Mouse (Mus musculus): ENCODE data around the gene Limk2. TPM values are rescaled to one million over a fixed set of nuclear protein-coding genes. Genes with fewer than 3 reads are reported as not detected.

The Limk2 gene
- polyA plus RNA-seq, 1 experiment, result 37.8 TPM

DNA sequence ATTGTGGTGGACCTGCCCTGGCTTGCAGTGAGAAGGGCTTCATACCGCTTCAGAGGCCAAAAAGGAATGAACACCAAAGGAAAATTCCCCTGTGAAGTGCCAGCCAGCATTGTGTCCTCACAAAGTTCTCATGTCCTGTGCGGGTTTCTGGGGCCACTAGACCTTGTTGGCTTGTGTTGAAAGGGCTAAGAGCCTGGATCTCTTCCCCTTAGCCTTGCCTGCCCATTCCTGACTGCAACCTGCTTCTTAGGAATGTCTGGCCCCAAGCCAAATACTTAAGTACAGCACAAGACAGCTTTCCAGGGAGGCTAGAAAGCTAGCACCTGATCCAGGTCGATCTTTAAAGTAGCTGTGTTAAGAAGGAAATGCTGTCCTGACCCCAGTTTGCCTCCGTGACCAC is 106.2 kb downstream of the Limk2 start:
- no peaks in the 10 kb centered on the region for H3K79me2 ChIP-seq (ENCODE audit: control insufficient read depth, insufficient read depth)
- H3K27me3 ChIP-seq (ENCODE audit: control insufficient read depth, insufficient read depth, insufficient read length), result no peaks in the 10 kb centered on the region
- peaks cover 28% of the 10 kb centered on the region for H3K36me3 ChIP-seq (ENCODE audit: control insufficient read depth, insufficient read depth)
- H3ac ChIP-seq (ENCODE audit: control insufficient read depth, insufficient read length), result no peak overlapping the region
- TF ChIP-seq POLR2AphosphoS2 (IDR thresholded peaks at IDR 0.05; ENCODE audit: insufficient read length, low read depth), result no peak
- no peak for TF ChIP-seq MYOD1 (IDR thresholded peaks at IDR 0.05; ENCODE audit: control insufficient read depth in 1 of 3, insufficient read length in 2 of 3, low read depth in 2 of 3)
- no peak for TF ChIP-seq TCF12 (IDR thresholded peaks at IDR 0.05; ENCODE audit: insufficient read depth, poor library complexity, severe bottlenecking)
- no peak for TF ChIP-seq POLR2A (IDR thresholded peaks at IDR 0.05; ENCODE audit: insufficient read length, low read depth)
- TF ChIP-seq MAX (IDR thresholded peaks at IDR 0.05; ENCODE audit: low read depth), result no peak
- TF ChIP-seq E2F4 (IDR thresholded peaks at IDR 0.05; ENCODE audit: insufficient read depth), result no peak
- no peak for TF ChIP-seq MYOG (IDR thresholded peaks at IDR 0.05; ENCODE audit: control insufficient read depth in 1 of 3, insufficient read depth in 1 of 3, insufficient read length in 2 of 3, low read depth in 2 of 3)
- TF ChIP-seq SRF (IDR thresholded peaks at IDR 0.05; ENCODE audit: control insufficient read depth, insufficient read length, low read depth), result no peak
- TF ChIP-seq USF1 (IDR thresholded peaks at IDR 0.05; ENCODE audit: low read depth), result no peak
- TF ChIP-seq CEBPB (IDR thresholded peaks at IDR 0.05; ENCODE audit: insufficient read depth, poor library complexity, severe bottlenecking), result no peak
- no peak for TF ChIP-seq TCF3 (IDR thresholded peaks at IDR 0.05; ENCODE audit: insufficient read length, low read depth)
- no peak for TF ChIP-seq REST (IDR thresholded peaks at IDR 0.05; ENCODE audit: insufficient read depth, insufficient read length)
- H3K4me3 ChIP-seq, result no peak overlapping the region
- no peak overlapping the region for H3K4me2 ChIP-seq (ENCODE audit: low read depth)

DNA sequence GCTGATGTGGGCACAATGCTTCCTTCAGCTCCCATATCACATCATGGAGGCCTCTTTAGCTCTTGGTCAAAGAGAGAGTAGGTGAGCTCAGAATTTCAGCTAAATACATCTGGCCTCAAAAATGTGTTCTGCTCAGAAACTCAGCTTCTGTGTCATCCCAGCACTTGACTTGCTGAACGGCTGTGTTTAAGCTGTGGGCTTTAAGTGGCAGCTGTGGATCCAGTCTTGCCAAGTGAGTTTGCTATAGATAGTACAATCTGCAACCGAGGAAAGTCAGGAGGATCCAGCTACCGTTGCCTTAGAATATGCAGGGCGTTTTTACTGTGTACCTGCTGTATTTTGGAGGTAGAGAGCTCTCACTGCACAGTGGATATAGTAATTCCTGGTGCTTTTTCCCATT is 106.6 kb downstream of the Limk2 start:
- Histone ChIP-seq H3K4me3 (no peak overlapping the region), H3K79me2 (ENCODE audit: control insufficient read depth, insufficient read depth) (no peaks in the 10 kb centered on the region), H3K27me3 (ENCODE audit: control insufficient read depth, insufficient read depth, insufficient read length) (no peaks in the 10 kb centered on the region), H3K4me2 (ENCODE audit: low read depth) (no peak overlapping the region), H3ac (ENCODE audit: control insufficient read depth, insufficient read length) (no peak overlapping the region), H3K36me3 (ENCODE audit: control insufficient read depth, insufficient read depth) (peaks cover 28% of the 10 kb centered on the region)
- TF ChIP-seq CEBPB (IDR thresholded peaks at IDR 0.05; ENCODE audit: insufficient read depth, poor library complexity, severe bottlenecking), result no peak
- TF ChIP-seq MYOD1 (IDR thresholded peaks at IDR 0.05; ENCODE audit: control insufficient read depth in 1 of 3, insufficient read length in 2 of 3, low read depth in 2 of 3), result peak in 1 of 3 experiments; percentile 35
- TF ChIP-seq TCF3 (IDR thresholded peaks at IDR 0.05; ENCODE audit: insufficient read length, low read depth), result no peak
- TF ChIP-seq E2F4 (IDR thresholded peaks at IDR 0.05; ENCODE audit: insufficient read depth), result no peak
- no peak for TF ChIP-seq TCF12 (IDR thresholded peaks at IDR 0.05; ENCODE audit: insufficient read depth, poor library complexity, severe bottlenecking)
- no peak for TF ChIP-seq MAX (IDR thresholded peaks at IDR 0.05; ENCODE audit: low read depth)
- no peak for TF ChIP-seq POLR2A (IDR thresholded peaks at IDR 0.05; ENCODE audit: insufficient read length, low read depth)
- TF ChIP-seq SRF (IDR thresholded peaks at IDR 0.05; ENCODE audit: control insufficient read depth, insufficient read length, low read depth), result no peak
- no peak for TF ChIP-seq USF1 (IDR thresholded peaks at IDR 0.05; ENCODE audit: low read depth)
- peak in 1 of 3 experiments; percentile 50 for TF ChIP-seq MYOG (IDR thresholded peaks at IDR 0.05; ENCODE audit: control insufficient read depth in 1 of 3, insufficient read depth in 1 of 3, insufficient read length in 2 of 3, low read depth in 2 of 3)
- TF ChIP-seq REST (IDR thresholded peaks at IDR 0.05; ENCODE audit: insufficient read depth, insufficient read length), result no peak
- no peak for TF ChIP-seq POLR2AphosphoS2 (IDR thresholded peaks at IDR 0.05; ENCODE audit: insufficient read length, low read depth)

DNA sequence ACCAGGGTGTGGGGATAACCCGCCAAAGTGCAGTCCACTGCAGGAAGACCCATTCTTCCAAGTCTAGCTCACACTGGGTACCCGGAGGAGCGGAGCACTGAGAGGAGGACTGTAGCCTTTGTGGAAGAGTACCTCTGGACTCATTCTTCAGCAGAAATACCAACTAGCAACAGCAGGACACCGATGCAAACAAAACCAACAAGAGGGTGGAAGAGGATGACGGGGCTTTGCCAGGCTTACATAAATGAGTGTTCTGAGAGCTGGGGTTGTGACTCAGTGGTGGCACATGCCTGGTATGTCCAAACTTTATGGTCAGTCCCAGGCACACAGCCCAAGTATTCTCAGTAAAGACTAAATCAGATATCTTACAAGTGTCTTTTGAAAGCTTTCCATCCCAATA is 107.9 kb downstream of the Limk2 start:
- Histone ChIP-seq H3K27me3 (ENCODE audit: control insufficient read depth, insufficient read depth, insufficient read length) (no peaks in the 10 kb centered on the region), H3K4me2 (ENCODE audit: low read depth) (no peak overlapping the region), H3ac (ENCODE audit: control insufficient read depth, insufficient read length) (no peak overlapping the region), H3K36me3 (ENCODE audit: control insufficient read depth, insufficient read depth) (peaks cover 28% of the 10 kb centered on the region), H3K79me2 (ENCODE audit: control insufficient read depth, insufficient read depth) (no peaks in the 10 kb centered on the region), H3K4me3 (no peak overlapping the region)
- TF ChIP-seq SRF (IDR thresholded peaks at IDR 0.05; ENCODE audit: control insufficient read depth, insufficient read length, low read depth) (no peak), E2F4 (IDR thresholded peaks at IDR 0.05; ENCODE audit: insufficient read depth) (no peak), MYOD1 (IDR thresholded peaks at IDR 0.05; ENCODE audit: control insufficient read depth in 1 of 3, insufficient read length in 2 of 3, low read depth in 2 of 3) (no peak), TCF12 (IDR thresholded peaks at IDR 0.05; ENCODE audit: insufficient read depth, poor library complexity, severe bottlenecking) (no peak), MYOG (IDR thresholded peaks at IDR 0.05; ENCODE audit: control insufficient read depth in 1 of 3, insufficient read depth in 1 of 3, insufficient read length in 2 of 3, low read depth in 2 of 3) (no peak), REST (IDR thresholded peaks at IDR 0.05; ENCODE audit: insufficient read depth, insufficient read length) (no peak), MAX (IDR thresholded peaks at IDR 0.05; ENCODE audit: low read depth) (no peak)

DNA sequence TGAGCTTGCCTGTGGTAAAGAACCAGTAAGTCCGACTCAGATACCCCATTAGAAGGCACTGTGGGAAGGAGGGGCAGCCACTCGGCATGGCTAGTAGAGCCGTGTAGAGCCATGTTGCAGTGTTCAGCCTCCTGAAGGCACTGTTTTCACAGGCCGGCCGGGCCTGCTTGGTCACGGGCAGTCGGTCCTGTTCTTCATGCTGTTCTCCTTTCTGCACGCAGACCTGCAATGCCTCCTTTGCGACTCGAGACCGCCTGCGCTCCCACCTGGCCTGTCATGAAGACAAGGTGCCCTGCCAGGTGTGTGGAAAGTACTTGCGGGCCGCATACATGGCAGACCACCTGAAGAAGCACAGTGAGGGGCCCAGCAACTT is 110.2 kb downstream of the Limk2 start:
- peaks cover 29% of the 10 kb centered on the region for H3K36me3 ChIP-seq (ENCODE audit: control insufficient read depth, insufficient read depth)
- no peak overlapping the region for H3ac ChIP-seq (ENCODE audit: control insufficient read depth, insufficient read length)
- H3K4me2 ChIP-seq (ENCODE audit: low read depth), result no peak overlapping the region
- H3K27me3 ChIP-seq (ENCODE audit: control insufficient read depth, insufficient read depth, insufficient read length), result no peaks in the 10 kb centered on the region
- H3K79me2 ChIP-seq (ENCODE audit: control insufficient read depth, insufficient read depth), result peaks cover 11% of the 10 kb centered on the region
- no peak for TF ChIP-seq SRF (IDR thresholded peaks at IDR 0.05; ENCODE audit: control insufficient read depth, insufficient read length, low read depth)
- no peak for TF ChIP-seq TCF3 (IDR thresholded peaks at IDR 0.05; ENCODE audit: insufficient read length, low read depth)
- TF ChIP-seq POLR2AphosphoS2 (IDR thresholded peaks at IDR 0.05; ENCODE audit: insufficient read length, low read depth), result no peak
- TF ChIP-seq MYOG (IDR thresholded peaks at IDR 0.05; ENCODE audit: control insufficient read depth in 1 of 3, insufficient read depth in 1 of 3, insufficient read length in 2 of 3, low read depth in 2 of 3), result no peak
- no peak for TF ChIP-seq CEBPB (IDR thresholded peaks at IDR 0.05; ENCODE audit: insufficient read depth, poor library complexity, severe bottlenecking)
- TF ChIP-seq E2F4 (IDR thresholded peaks at IDR 0.05; ENCODE audit: insufficient read depth), result no peak
- TF ChIP-seq REST (IDR thresholded peaks at IDR 0.05; ENCODE audit: insufficient read depth, insufficient read length), result no peak
- TF ChIP-seq MYOD1 (IDR thresholded peaks at IDR 0.05; ENCODE audit: control insufficient read depth in 1 of 3, insufficient read length in 2 of 3, low read depth in 2 of 3), result no peak
- no peak for TF ChIP-seq TCF12 (IDR thresholded peaks at IDR 0.05; ENCODE audit: insufficient read depth, poor library complexity, severe bottlenecking)
- no peak for TF ChIP-seq POLR2A (IDR thresholded peaks at IDR 0.05; ENCODE audit: insufficient read length, low read depth)
- TF ChIP-seq USF1 (IDR thresholded peaks at IDR 0.05; ENCODE audit: low read depth), result no peak
- no peak for TF ChIP-seq MAX (IDR thresholded peaks at IDR 0.05; ENCODE audit: low read depth)
- no peak overlapping the region for H3K4me3 ChIP-seq

All from myocyte (in vitro differentiated cells).